Mouse (Mus musculus) liver, adult (tissue): ENCODE measurements at regions not wholly inside any gene's neighbourhood (a gene's known extent, or its start where the extent isn't known, plus 50 kb on each side); places are given as distances from the start of the nearest gene placed in this dataset.

ENCODE experiments used
- GATA4 ChIP-seq: IDR thresholded peaks from 2 replicates; pipeline ENCODE4 v1.6.1; 2014; ENCODE audit warnings: mild to moderate bottlenecking, low read length; ENCODE audit not compliant: insufficient replicate concordance

- no peak for TF ChIP-seq GATA4
Measured at GRCm38 (mm10) chr5:76043521-76044510, 65.6 kb upstream of the Kdr start.

- TF ChIP-seq GATA4 = no peak
Measured at GRCm38 (mm10) chr5:76040454-76041203, 62.4 kb upstream of the Kdr start.

- TF ChIP-seq GATA4 = no peak; the same call in 1 of the 2 replicates
Measured at GRCm38 (mm10) chr5:76028729-76029128, 50.5 kb upstream of the Kdr start.
